Mouse (Mus musculus) ES-E14 (cell line): ENCODE measurements around the gene Hist1h3c. TPM values are rescaled to one million over a fixed set of nuclear protein-coding genes. Genes with fewer than 3 reads are reported as not detected.

Source experiments
- DNase-seq: peaks from one replicate; pipeline ENCODE4 v3.0.0-alpha.2; 2013; ENCODE audit warnings: low read depth, low spot score
- H3K27ac ChIP-seq: 2 replicates; pipeline ENCODE4 v1.5.1; 2012; ENCODE audit warnings: low read depth, mild to moderate bottlenecking, low read length, moderate library complexity, mixed read lengths; ENCODE audit not compliant: poor library complexity, insufficient read depth, severe bottlenecking
- H3K36me3 ChIP-seq: 2 replicates; pipeline ENCODE4 v1.6.1; 2012; ENCODE audit warnings: mild to moderate bottlenecking, low read length, moderate library complexity, mixed read lengths; ENCODE audit not compliant: control insufficient read depth, poor library complexity, insufficient read depth, severe bottlenecking
- H3K4me1 ChIP-seq, 2 experiments: fragments of 150-350 bp in 1 of 2; sonication (generic) in 1 of 2; 2 replicates each; pipeline ENCODE4 v1.6.1; 2012; ENCODE audit warnings: low read length in 2 of 2, mild to moderate bottlenecking in 1 of 2, mixed read lengths in 1 of 2; ENCODE audit not compliant: control insufficient read depth in 2 of 2, insufficient read depth in 2 of 2, poor library complexity in 1 of 2
- H3K4me3 ChIP-seq, 2 experiments: fragments of 150-350 bp in 1 of 2; sonication (generic) in 1 of 2; 2 replicates each; pipeline ENCODE4 v1.5.1; 2012; ENCODE audit warnings: low read length in 2 of 2, low read depth in 1 of 2, mild to moderate bottlenecking in 1 of 2, mixed read lengths in 1 of 2; ENCODE audit not compliant: insufficient read depth in 1 of 2, poor library complexity in 1 of 2, severe bottlenecking in 1 of 2
- H3K9ac ChIP-seq: 2 replicates; pipeline ENCODE4 v1.6.1; 2012; ENCODE audit warnings: low read depth, mild to moderate bottlenecking, low read length, mixed read lengths; ENCODE audit not compliant: poor library complexity, insufficient read depth, severe bottlenecking
- H3K9me3 ChIP-seq: fragments of 150-350 bp; sonication (generic); 2 replicates; pipeline ENCODE4 v1.6.1; 2012; ENCODE audit warnings: low read depth, mild to moderate bottlenecking, low read length; ENCODE audit not compliant: control insufficient read depth, insufficient read depth
- CHD2 ChIP-seq: IDR thresholded peaks from 2 replicates; pipeline ENCODE4 v1.6.1; 2014; ENCODE audit warnings: mild to moderate bottlenecking, low read depth, low read length, inconsistent platforms
- HCFC1 ChIP-seq: IDR thresholded peaks from 2 replicates; pipeline ENCODE4 v1.6.1; 2012; ENCODE audit warnings: low read length, inconsistent platforms, borderline replicate concordance; ENCODE audit not compliant: insufficient read depth
- MAFK ChIP-seq: IDR thresholded peaks from 2 replicates; pipeline ENCODE4 v1.6.1; 2014; ENCODE audit warnings: mild to moderate bottlenecking, low read depth, low read length, inconsistent platforms; ENCODE audit not compliant: insufficient read depth
- ZC3H11A ChIP-seq: IDR thresholded peaks from 2 replicates; pipeline ENCODE4 v1.6.1; 2012; ENCODE audit warnings: low read depth, mild to moderate bottlenecking, inconsistent platforms, low read length, borderline replicate concordance
- ZNF384 ChIP-seq: IDR thresholded peaks from 2 replicates; pipeline ENCODE4 v1.6.1; 2012; ENCODE audit warnings: low read depth, low read length, inconsistent platforms
- in situ Hi-C, 2 experiments: fragments of 600-800 bp; cut with MboI; formaldehyde crosslinking; loops; one replicate each; pipeline ENCODE4 v1.15.1; 2025; ENCODE audit warnings: low sequenced_read_pairs in 2 of 2, inconsistent platforms in 1 of 2; ENCODE audit not compliant: unreplicated experiment in 2 of 2
- total RNA-seq: library from RNA; depleted of rRNA; stranded (reverse); fragments of 300-350 nt; gene quantifications from 2 replicates; pipeline ENCODE4 v1.2.3, GENCODE M21; 2012

Gene Hist1h3c
- total RNA-seq, 1 experiment = 1,161 TPM

DNA sequence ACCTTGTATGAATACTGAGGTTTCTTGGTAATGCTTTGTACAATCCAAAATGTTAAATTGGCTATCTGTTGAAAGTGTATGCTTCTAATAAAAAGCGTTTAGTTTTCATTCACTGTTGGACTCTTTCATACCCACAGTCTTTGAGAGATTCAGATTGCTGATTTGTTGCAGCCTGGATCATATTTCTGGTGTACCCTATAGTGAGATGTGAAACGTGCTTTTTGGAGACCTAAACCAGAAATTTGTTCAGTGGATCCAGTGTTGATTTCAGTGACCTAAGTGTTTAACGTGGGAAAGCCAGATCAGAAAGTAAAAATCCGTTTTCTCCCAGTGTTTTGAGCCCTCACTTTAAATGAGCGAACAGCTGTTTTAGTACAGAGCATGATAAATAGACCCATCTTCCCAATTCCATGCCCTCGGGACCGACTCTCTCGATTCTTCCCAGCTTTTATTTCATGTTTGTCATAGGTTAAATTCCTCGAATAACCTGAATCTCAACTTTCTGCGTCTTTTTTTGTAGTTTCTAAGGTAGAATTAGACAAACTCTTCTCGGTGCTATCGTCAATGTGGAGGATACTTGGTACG, 5.1 kb downstream of the Hist1h3c start:
- H3K27ac ChIP-seq = peak overlapping the region; percentile 100; the same call in 1 of the 2 replicates
- peaks cover 0 to 3% of the 10 kb centered on the region in 2 experiments; a peak in 3 of 4 replicates for H3K4me1 ChIP-seq
- no peak for TF ChIP-seq CHD2
- no peak for TF ChIP-seq HCFC1
- no peak for TF ChIP-seq ZC3H11A
- no peak for TF ChIP-seq ZNF384
- no peak for TF ChIP-seq MAFK
- peak overlapping the region; percentile 91; the same call in 1 of the 2 replicates for H3K9ac ChIP-seq
- H3K9me3 ChIP-seq = no peaks in the 10 kb centered on the region
- H3K4me3 ChIP-seq = peak overlapping the region; percentile 66 to 74
- no peaks in the 10 kb centered on the region for H3K36me3 ChIP-seq
- in situ Hi-C loops = loop anchor here in 1 of 2 experiments (5.0 to 10.0 kb wide), 3 partner anchors 48 to 1706 kb away; partner anchors contain the start of genes Hist1h1d, Hist1h2ah, Hist1h2bk and Hist1h4f
- no peak for DNase-seq

DNA sequence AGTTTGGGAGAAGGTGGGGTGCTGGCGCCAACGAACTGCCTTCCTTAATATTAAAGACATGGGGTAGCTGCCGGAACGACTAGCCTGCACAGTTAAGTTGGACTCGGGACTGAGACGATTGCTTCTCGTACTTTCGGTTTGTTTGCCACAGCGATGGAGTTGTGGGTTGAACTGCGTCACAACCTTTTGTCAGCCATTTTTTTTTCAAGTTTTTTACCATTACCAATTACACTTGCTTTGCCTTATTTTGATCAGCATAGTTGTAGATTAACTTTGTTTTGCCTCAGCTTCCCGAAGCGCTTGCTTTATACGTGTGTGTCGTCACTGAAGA, 5.5 kb downstream of the Hist1h3c start:
- H3K4me3 ChIP-seq = peak overlapping the region; percentile 66 to 74

GRCm38 (mm10) chr13:23739069-23739921, 6.1 kb downstream of the Hist1h3c start:
- Histone ChIP-seq H3K4me3 (peak overlapping the region; percentile 66 to 74), H3K27ac (peak overlapping the region; percentile 100), H3K9ac (peak overlapping the region; percentile 91), H3K9me3 (no peaks in the 10 kb centered on the region), H3K4me1 (peaks cover 0 to 3% of the 10 kb centered on the region in 2 experiments; a peak in 3 of 4 replicates), H3K36me3 (no peaks in the 10 kb centered on the region)
- peak; percentile 68; the same call in 1 of the 2 replicates for TF ChIP-seq HCFC1
- no peak for TF ChIP-seq ZNF384
- peak; percentile 29; the same call in 1 of the 2 replicates for TF ChIP-seq CHD2
- TF ChIP-seq MAFK = no peak
- in situ Hi-C loops = no loop called here
- DNase-seq = peak; percentile 93

More for the DNA sequence above, 5.5 kb downstream of the Hist1h3c start:
- Histone ChIP-seq H3K9me3 (no peaks in the 10 kb centered on the region), H3K27ac (peak overlapping the region; percentile 100), H3K36me3 (no peaks in the 10 kb centered on the region), H3K4me1 (peaks cover 0 to 3% of the 10 kb centered on the region in 2 experiments; a peak in 3 of 4 replicates), H3K9ac (peak overlapping the region; percentile 91)
- TF ChIP-seq ZC3H11A (no peak), CHD2 (no peak), ZNF384 (no peak), HCFC1 (no peak), MAFK (no peak)
- no peak for DNase-seq
- in situ Hi-C loops = loop anchor here in 1 of 2 experiments (5.0 to 10.0 kb wide), 3 partner anchors 48 to 1705 kb away; partner anchors contain the start of genes Hist1h1d, Hist1h2ah, Hist1h2bk and Hist1h4f

- Histone ChIP-seq H3K4me1 (peaks cover 0 to 3% of the 10 kb centered on the region in 2 experiments; a peak in 3 of 4 replicates), H3K4me3 (peak within 1 kb of the TSS; percentile 66 to 74), H3K9me3 (no peaks in the 10 kb centered on the region), H3K9ac (peak within 1 kb of the TSS; percentile 91), H3K36me3 (no peaks in the 10 kb centered on the region), H3K27ac (peak within 1 kb of the TSS; percentile 100)
- TF ChIP-seq MAFK = no peak
- 0 out of 2 replicates have a peak, but pooled peaks have one; percentile 45 for TF ChIP-seq HCFC1
- in situ Hi-C loops = no loop called here
- no peak for DNase-seq
Measured at GRCm38 (mm10) chr13:23738677-23739068, 6.7 kb downstream of the Hist1h3c start, which contains the start of gene Hist1h1c. Gene Hist1h1c, plus strand, starts transcription at chr13:23738808.
